Mouse (Mus musculus): Measurements from ENCODE around the gene Irx4.

Gene Irx4

GRCm38 (mm10) chr13:73260354-73261035 is at the start of gene Irx4:
Irx4 (plus strand) TSS chr13:73260479.
- DNase-seq (ENCODE audit: low read depth, low spot score) = no peak

GRCm38 (mm10) chr13:73214301-73214700 is 46.0 kb upstream of the Irx4 start:
- DNase-seq (ENCODE audit: low read depth, low spot score) = no peak

DNA sequence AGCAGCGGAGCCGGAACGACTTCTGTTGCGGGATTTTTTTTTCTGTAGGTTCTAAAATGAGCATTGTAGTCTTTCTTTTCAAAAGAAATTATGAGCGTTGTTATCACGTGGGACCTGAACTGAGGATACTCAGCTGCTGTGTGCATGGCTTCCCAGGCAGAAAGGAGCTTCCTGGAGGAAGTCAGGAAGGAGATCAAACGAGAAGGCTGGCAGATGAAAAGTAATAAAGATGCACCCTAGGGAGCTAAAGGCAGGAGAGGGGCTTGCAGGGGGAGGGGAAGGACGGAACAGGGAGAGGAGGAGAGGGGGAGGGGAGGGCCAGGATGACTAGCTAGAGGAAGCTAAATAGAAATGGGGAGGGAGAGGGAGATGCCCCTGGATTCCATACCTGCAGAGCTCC is 23.8 kb upstream of the Irx4 start:
- no peak for DNase-seq (ENCODE audit: low read depth, low spot score)

- no peak for DNase-seq (ENCODE audit: low read depth, low spot score)
Observed at GRCm38 (mm10) chr13:73239191-73239746, 21.0 kb upstream of the Irx4 start.

GRCm38 (mm10) chr13:73242556-73242955 is 17.7 kb upstream of the Irx4 start:
- DNase-seq (ENCODE audit: low read depth, low spot score) = no peak

GRCm38 (mm10) chr13:73246961-73247360 is 13.3 kb upstream of the Irx4 start:
- no peak for DNase-seq (ENCODE audit: low read depth, low spot score)

GRCm38 (mm10) chr13:73251222-73251621 is 9.1 kb upstream of the Irx4 start:
- DNase-seq (ENCODE audit: low read depth, low spot score) = peak; percentile 74

- DNase-seq (ENCODE audit: low read depth, low spot score) = peak; percentile 60
Observed at GRCm38 (mm10) chr13:73252022-73252421, 8.3 kb upstream of the Irx4 start.

DNA sequence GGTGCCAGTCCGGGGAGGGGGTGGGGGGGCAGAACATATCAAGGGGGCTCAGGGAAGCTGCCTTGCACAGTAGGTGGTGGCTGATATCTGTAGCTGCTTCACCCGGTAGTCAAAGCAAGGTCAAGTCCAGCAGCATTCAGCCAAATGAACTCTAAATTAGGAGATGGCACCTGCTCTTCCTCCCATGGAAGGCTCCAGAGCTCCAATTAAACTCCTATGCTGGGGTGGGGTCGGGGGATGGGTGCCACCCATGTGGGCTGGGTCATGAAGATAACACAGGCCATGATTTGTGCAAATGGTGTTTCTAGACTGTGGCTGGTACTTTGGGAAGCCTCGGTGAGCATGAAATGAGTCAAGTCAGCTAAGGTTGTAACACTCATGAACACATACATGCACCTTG is 1.9 kb upstream of the Irx4 start:
- DNase-seq (ENCODE audit: low read depth, low spot score) = no peak

- DNase-seq (ENCODE audit: low read depth, low spot score) = no peak
Observed at GRCm38 (mm10) chr13:73259577-73260353, 514 bp upstream of the Irx4 start.

- DNase-seq (ENCODE audit: low read depth, low spot score) = no peak
Observed at GRCm38 (mm10) chr13:73261036-73261730, 904 bp downstream of the Irx4 start.

DNA sequence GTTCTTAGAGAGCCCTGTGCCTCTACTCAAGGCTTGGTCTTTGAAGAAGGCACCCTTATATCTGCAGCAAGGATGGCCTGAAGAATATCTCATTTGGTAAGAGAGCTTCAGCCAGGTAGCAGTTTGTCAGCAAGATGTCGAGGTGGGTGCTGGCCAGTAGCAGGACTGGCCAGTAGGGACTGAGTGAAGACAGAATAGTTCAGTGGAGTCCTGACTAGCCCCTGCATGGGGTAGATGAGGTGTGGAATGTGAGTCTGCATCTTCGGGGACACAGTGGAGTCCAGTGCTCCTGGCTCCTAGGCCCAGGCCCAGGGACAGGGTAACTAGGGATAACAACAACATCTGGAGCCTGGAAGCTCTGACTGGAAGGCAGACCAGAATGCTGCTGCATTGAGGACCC is 1.6 kb downstream of the Irx4 start:
- no peak for DNase-seq (ENCODE audit: low read depth, low spot score)

DNA sequence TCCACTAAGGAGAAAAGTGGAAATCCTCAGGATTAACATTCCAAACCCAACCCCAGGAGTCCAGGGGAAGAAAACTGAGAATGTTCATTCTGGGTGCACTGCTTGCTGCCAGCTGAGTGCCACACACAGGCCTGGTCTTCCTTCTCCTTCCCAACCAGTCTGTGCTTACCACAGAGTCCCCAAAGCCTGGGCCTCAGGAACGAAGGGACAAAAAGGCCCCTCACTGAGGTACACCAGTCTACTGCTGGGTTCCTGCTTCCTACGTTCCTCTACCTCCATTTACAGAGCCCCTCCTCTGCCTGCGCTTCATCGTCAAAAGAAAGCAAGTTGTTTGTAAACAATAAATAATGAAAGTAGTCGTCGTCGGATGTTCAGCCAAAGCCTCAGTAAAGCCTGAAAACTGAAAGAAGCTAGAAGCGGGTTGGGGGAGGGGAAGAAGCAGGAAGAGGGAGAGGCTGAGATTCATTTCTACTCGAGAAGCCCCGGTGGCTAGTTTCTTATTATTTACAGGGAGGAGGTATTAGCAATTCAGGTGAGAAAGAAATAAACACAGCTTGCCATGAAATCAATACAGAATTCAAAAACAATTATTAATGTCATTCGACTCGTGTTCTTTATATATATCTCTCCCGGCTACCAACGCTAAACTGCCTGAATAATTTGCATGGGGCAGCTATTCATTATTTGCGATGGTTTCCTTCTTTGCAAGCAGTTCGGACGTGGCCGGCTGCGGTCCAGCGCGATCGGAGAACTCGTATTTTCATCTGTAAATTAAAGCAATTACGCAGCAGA is 2.3 kb downstream of the Irx4 start:
- peak; percentile 61 for DNase-seq (ENCODE audit: low read depth, low spot score)

GRCm38 (mm10) chr13:73263128-73263971 is 3.1 kb downstream of the Irx4 start:
- DNase-seq (ENCODE audit: low read depth, low spot score) = no peak

DNA sequence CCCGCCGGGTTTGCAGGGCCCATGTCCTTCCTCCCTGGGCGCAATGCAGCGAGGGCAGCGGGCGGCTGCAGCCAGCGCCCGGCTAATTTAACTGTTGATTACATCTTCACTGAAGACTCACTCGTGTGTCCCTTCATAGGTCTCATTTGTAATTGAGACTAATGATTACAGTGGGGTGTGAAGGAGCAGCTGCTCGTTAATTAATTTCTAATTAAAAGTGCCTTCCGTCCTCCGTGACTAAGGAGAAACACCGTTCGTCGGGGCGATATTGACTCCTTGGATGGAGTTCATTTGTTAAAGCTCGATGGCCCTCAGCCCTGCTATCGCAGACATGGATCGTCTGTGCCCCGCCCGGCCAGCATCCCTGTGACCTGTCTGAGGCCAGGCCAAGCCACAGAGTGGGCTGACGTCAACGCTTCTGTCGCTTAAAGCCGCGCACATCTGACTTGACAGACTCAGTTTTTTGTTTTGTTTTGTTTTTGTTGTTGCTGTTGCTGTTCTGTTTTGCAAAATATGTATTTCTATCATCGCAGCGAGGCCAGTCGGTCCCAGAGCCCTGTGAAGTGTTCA is 4.0 kb downstream of the Irx4 start:
- no peak for DNase-seq (ENCODE audit: low read depth, low spot score)

GRCm38 (mm10) chr13:73264831-73265230 is 4.6 kb downstream of the Irx4 start:
- no peak for DNase-seq (ENCODE audit: low read depth, low spot score)

DNA sequence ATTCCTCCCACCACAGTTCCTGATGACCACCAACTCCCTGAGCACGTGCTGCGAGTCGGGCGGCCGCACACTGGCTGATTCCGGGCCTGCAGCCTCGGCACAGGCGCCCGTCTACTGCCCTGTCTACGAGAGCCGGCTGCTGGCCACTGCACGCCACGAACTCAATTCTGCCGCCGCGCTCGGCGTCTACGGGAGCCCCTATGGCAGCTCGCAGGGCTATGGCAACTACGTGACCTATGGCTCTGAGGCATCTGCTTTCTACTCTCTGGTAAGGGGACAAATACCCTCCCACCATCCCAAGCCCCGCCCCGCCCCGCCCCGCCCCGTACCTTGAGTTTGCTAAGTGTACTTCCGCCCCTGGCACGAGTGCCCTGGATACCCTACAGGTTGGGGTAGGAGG is 5.2 kb downstream of the Irx4 start:
- no peak for DNase-seq (ENCODE audit: low read depth, low spot score)

DNA sequence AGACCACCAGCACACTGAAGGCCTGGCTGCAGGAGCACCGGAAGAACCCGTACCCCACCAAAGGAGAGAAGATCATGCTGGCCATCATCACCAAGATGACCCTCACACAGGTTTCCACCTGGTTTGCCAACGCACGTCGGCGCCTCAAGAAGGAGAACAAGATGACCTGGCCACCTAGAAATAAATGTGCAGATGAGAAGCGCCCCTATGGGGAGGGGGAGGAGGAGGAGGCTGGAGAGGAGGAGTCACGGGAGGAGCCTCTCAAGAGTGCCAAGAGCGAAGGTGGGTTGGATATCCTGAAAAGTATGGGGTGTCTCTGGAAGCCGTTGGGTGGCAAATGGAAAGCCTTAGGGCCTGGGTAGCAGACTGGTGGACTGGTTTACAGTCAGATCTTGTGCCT is 7.3 kb downstream of the Irx4 start:
- no peak for DNase-seq (ENCODE audit: low read depth, low spot score)

DNA sequence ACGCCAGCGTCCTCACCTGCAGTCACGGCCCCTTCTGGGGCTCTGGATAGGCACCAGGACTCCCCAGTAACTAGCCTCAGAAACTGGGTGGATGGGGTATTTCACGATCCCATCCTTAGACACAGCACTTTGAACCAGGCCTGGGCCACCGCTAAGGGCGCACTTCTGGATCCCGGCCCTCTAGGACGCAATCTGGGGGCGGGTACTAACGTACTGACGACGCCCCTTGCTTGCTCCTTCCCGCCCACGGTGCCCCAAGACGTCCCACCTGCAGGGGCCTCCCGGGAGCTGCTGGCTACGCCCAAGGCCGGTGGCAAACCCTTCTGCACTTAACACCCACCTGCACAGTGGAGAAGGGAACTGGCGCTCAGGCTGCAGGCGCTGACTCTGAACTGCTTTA is 8.4 kb downstream of the Irx4 start:
- DNase-seq (ENCODE audit: low read depth, low spot score) = peak; percentile 89

GRCm38 (mm10) chr13:73269251-73269650 is 9.0 kb downstream of the Irx4 start:
- DNase-seq (ENCODE audit: low read depth, low spot score) = no peak
